In the genomic region with DNA sequence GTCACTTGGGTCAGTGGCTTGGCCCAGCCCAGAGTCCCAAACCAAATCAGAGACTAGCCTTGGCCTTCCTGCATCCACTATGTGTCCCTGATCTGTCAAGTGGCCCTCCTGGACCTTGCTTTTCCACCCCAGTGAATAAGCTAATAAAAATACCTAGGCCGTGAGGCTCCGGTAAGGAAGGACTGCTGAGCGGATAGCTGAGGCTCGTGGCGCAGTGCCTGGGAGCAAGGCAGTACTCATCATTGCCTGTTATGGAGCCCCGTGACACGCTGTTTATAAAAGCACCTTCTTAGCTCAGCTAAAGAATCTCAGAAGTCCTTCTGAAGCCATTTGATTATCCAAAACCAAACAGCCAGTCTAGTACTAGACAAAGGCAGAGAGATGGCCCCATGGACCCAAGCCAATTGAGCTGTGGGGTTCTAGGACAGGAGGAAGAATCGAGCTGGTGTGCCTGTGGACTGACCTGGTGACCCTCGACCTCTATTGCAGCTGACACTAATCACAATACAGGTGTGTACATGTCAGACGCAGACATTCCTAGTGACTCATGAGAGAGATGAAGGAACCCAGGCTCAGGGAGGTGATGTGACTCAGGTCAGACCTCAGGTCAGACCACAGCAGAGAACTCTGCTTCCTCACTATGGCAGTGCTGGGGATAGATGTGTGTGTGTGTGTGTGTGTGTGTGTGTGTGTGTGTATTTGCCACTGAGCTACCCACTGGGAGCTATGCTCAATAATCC, we compare ENCODE assay signal across 29 mouse cellular contexts. TPM values are rescaled to one million over a fixed set of nuclear protein-coding genes. Genes with fewer than 3 reads are reported as not detected.
DNase-seq lines count a peak whose midpoint lies in the region; ATAC-seq and TF ChIP-seq lines count a peak whose summit lies in the region.
"Had no signal": no experiment of that assay in that cellular context is flagged by ENCODE, and none has a peak within 500 bp of the region (broad histone marks: within the 10 kb centered on the region; RNA-seq: fewer than 3 reads in every experiment).

No protein-coding gene starts in this region.

- no peak overlapping the region for H3K4me2 ChIP-seq in intestine, embryonic 14.5 days (ENCODE audit: low read length)
- no peak overlapping the region for H3K4me2 ChIP-seq in intestine, embryonic 16.5 days (ENCODE audit: low read depth, low read length)
- no peak overlapping the region for H3K4me2 ChIP-seq in stomach, embryonic 14.5 days (replicated peaks; ENCODE audit: low read depth, low read length)
- no peak overlapping the region for H3K4me2 ChIP-seq in stomach, postnatal 0 days (replicated peaks; ENCODE audit: low read depth)
- H3K4me2 ChIP-seq: forebrain, embryonic 13.5 days; heart, embryonic 12.5 days; heart, embryonic 15.5 days; hindbrain, embryonic 13.5 days had no signal

- peak; percentile 24; the same call in 1 of the 2 replicates for ATAC-seq in intestine, embryonic 14.5 days (replicated peaks; ENCODE audit: low FRiP score, low TSS enrichment, low read depth)
- ATAC-seq in intestine, embryonic 16.5 days: peak; percentile 43
- ATAC-seq in stomach, embryonic 14.5 days (ENCODE audit: insufficient number of reproducible peaks, insufficient read depth, low FRiP score, low read depth): peak; percentile 47; the same call in 1 of the 2 replicates
- peak; percentile 61 for ATAC-seq in stomach, postnatal 0 days (ENCODE audit: low FRiP score, low TSS enrichment)
- no peak for ATAC-seq in activated CD4-positive, CD25-positive, alpha-beta regulatory T cell, adult 4 months
- ATAC-seq: forebrain, embryonic 13.5 days; forebrain, embryonic 16.5 days; hindbrain, embryonic 16.5 days; Patski had no signal

- H3K4me3 ChIP-seq in intestine, embryonic 14.5 days (ENCODE audit: low read depth, low read length): no peak overlapping the region
- no peak overlapping the region for H3K4me3 ChIP-seq in intestine, embryonic 16.5 days (ENCODE audit: low read length)
- no peak overlapping the region for H3K4me3 ChIP-seq in stomach, embryonic 14.5 days (ENCODE audit: low read depth, low read length)
- H3K4me3 ChIP-seq in stomach, postnatal 0 days (ENCODE audit: low read depth, low read length): no peak overlapping the region
- H3K4me3 ChIP-seq: forebrain, embryonic 10.5 days; forebrain, embryonic 13.5 days; gastrocnemius, adult 2 months; heart, embryonic 12.5 days; heart, embryonic 15.5 days; hindbrain, embryonic 10.5 days; hindbrain, embryonic 13.5 days had no signal

- H3K4me1 ChIP-seq in intestine, embryonic 14.5 days (replicated peaks; ENCODE audit: control insufficient read depth, insufficient read depth, low read length): peaks cover 5% of the 10 kb centered on the region
- H3K4me1 ChIP-seq in intestine, embryonic 16.5 days (ENCODE audit: control insufficient read depth, insufficient read depth, low read length): peaks cover 4% of the 10 kb centered on the region; the same call in 1 of the 2 replicates
- peaks cover 3% of the 10 kb centered on the region; the same call in 1 of the 2 replicates for H3K4me1 ChIP-seq in stomach, embryonic 14.5 days (ENCODE audit: control insufficient read depth, insufficient read depth, low read length)
- H3K4me1 ChIP-seq in stomach, postnatal 0 days (replicated peaks; ENCODE audit: control insufficient read depth, insufficient read depth): no peaks in the 10 kb centered on the region
- H3K4me1 ChIP-seq: hindbrain, embryonic 10.5 days had no signal

- no peak for TF ChIP-seq EP300 in stomach, postnatal 0 days (optimal IDR thresholded peaks at IDR 0.05)

- 40% methylated on average over 10 of the region's 10 CpGs for WGBS in intestine, embryonic 14.5 days
- 49% methylated on average over 10 of the region's 10 CpGs for whole genome bisulfite sequencing in intestine, embryonic 16.5 days
- 37% methylated on average over 10 of the region's 10 CpGs for WGBS in stomach, embryonic 14.5 days
- WGBS in stomach, postnatal 0 days: 51% methylated on average over 10 of the region's 10 CpGs

- peaks cover 31% of the 10 kb centered on the region for H3K36me3 ChIP-seq in intestine, embryonic 14.5 days (ENCODE audit: control insufficient read depth, insufficient read depth, low read length)
- peaks cover 8% of the 10 kb centered on the region; the same call in 1 of the 2 replicates for H3K36me3 ChIP-seq in intestine, embryonic 16.5 days (ENCODE audit: control insufficient read depth, insufficient read depth, low read length)
- H3K36me3 ChIP-seq in stomach, embryonic 14.5 days (ENCODE audit: control insufficient read depth, insufficient read depth, low read length): peaks cover 3% of the 10 kb centered on the region; the same call in 1 of the 2 replicates
- peaks cover 2% of the 10 kb centered on the region; the same call in 1 of the 2 replicates for H3K36me3 ChIP-seq in stomach, postnatal 0 days (ENCODE audit: control insufficient read depth, insufficient read depth, low read length)
- H3K36me3 ChIP-seq: heart, embryonic 12.5 days; heart, embryonic 15.5 days had no signal

- H3K27ac ChIP-seq in intestine, embryonic 14.5 days (ENCODE audit: low read depth): peak overlapping the region; percentile 14; the same call in 1 of the 2 replicates
- peak overlapping the region; percentile 56 for H3K27ac ChIP-seq in intestine, embryonic 16.5 days (ENCODE audit: low read length)
- H3K27ac ChIP-seq in stomach, embryonic 14.5 days (ENCODE audit: low read length): peak overlapping the region; percentile 74
- no peak overlapping the region for H3K27ac ChIP-seq in stomach, postnatal 0 days (replicated peaks)
- H3K27ac ChIP-seq: forebrain, embryonic 10.5 days; forebrain, embryonic 13.5 days; gastrocnemius, adult 2 months; heart, embryonic 15.5 days; hindbrain, embryonic 10.5 days; hindbrain, embryonic 13.5 days had no signal

- no peaks in the 10 kb centered on the region for H3K9me3 ChIP-seq in intestine, embryonic 14.5 days (ENCODE audit: control insufficient read depth, low read length)
- H3K9me3 ChIP-seq in intestine, embryonic 16.5 days (ENCODE audit: control insufficient read depth, low read length): no peaks in the 10 kb centered on the region
- H3K9me3 ChIP-seq in stomach, embryonic 14.5 days (ENCODE audit: control insufficient read depth, low read depth, low read length): no peaks in the 10 kb centered on the region
- no peaks in the 10 kb centered on the region for H3K9me3 ChIP-seq in stomach, postnatal 0 days (ENCODE audit: control insufficient read depth, low read length)
- H3K9me3 ChIP-seq: forebrain, embryonic 10.5 days; forebrain, embryonic 13.5 days; G1E; heart, embryonic 12.5 days; heart, embryonic 15.5 days; hindbrain, embryonic 10.5 days; hindbrain, embryonic 13.5 days had no signal

- H3K27me3 ChIP-seq in intestine, embryonic 14.5 days (replicated peaks; ENCODE audit: control insufficient read depth, insufficient read depth, low read length): no peaks in the 10 kb centered on the region
- H3K27me3 ChIP-seq in intestine, embryonic 16.5 days (replicated peaks; ENCODE audit: control insufficient read depth, insufficient read depth, low read length): no peaks in the 10 kb centered on the region
- no peaks in the 10 kb centered on the region for H3K27me3 ChIP-seq in stomach, embryonic 14.5 days (ENCODE audit: control insufficient read depth, insufficient read depth, low read length)
- H3K27me3 ChIP-seq in stomach, postnatal 0 days (ENCODE audit: control insufficient read depth, insufficient read depth, low read length): no peaks in the 10 kb centered on the region
- H3K27me3 ChIP-seq: CH12.LX; forebrain, embryonic 13.5 days; heart, embryonic 12.5 days; heart, embryonic 15.5 days; hindbrain, embryonic 13.5 days; Patski had no signal

- TF ChIP-seq CTCF in stomach, postnatal 0 days (IDR thresholded peaks at IDR 0.05; ENCODE audit: low read depth): no peak

- no peak for DNase-seq in intestine, embryonic 14.5 days (ENCODE audit: low spot score)
- DNase-seq in stomach, postnatal 0 days (ENCODE audit: low spot score): no peak
- no peak for DNase-seq in thymus, postnatal 25 days
- DNase-seq in kidney, adult 9 months: no peak
- DNase-seq: adrenal gland, adult 2 months; adrenal gland, postnatal 14 days; B cell, adult 2 months; cerebellum, adult 18-20 months; cerebellum, adult 9-10 months; cerebellum, postnatal 14 days; gastrocnemius, adult 2 months; gastrocnemius, postnatal 14 days; heart, adult 11 months; heart, postnatal 10 days; heart, postnatal 36 days had no signal

- H3K9ac ChIP-seq in intestine, embryonic 14.5 days (ENCODE audit: low read length): no peak overlapping the region
- no peak overlapping the region for H3K9ac ChIP-seq in intestine, embryonic 16.5 days (ENCODE audit: low read depth, low read length)
- no peak overlapping the region for H3K9ac ChIP-seq in stomach, embryonic 14.5 days (replicated peaks; ENCODE audit: low read depth, low read length)
- no peak overlapping the region for H3K9ac ChIP-seq in stomach, postnatal 0 days (ENCODE audit: low read length)
- H3K9ac ChIP-seq: forebrain, embryonic 13.5 days; heart, embryonic 12.5 days; heart, embryonic 15.5 days; hindbrain, embryonic 13.5 days had no signal

RNA-seq across cellular contexts. Expression of gene Chga, which starts 22.1 kb away (rescaled TPM):
- polyA plus RNA-seq in intestine, embryonic 14.5 days (2014; fragmentation: Nextera tagmentation; extraction: Ambion mirVana): 7.0 and 14.3 TPM in 2 replicates
- 26.1 and 28.0 TPM in 2 replicates for polyA plus RNA-seq in intestine, embryonic 16.5 days (2015; fragmentation: Nextera tagmentation; extraction: Ambion mirVana)
- 5.2 and 5.8 TPM in 2 replicates for polyA plus RNA-seq in stomach, embryonic 14.5 days (2014; fragmentation: Nextera tagmentation; extraction: Ambion mirVana)
- 28.9 and 33.2 TPM in 2 replicates for polyA plus RNA-seq in stomach, postnatal 0 days (2015; fragmentation: Nextera tagmentation; extraction: Ambion mirVana)
- not detected for polyA plus RNA-seq in activated CD4-positive, CD25-positive, alpha-beta regulatory T cell, adult 4 months (2017; shearing (Covaris generic))
- polyA plus RNA-seq: G1E had no signal
